Mouse (Mus musculus): ENCODE measurements at regions not wholly inside any gene's neighbourhood (a gene's known extent, or its start where the extent isn't known, plus 50 kb on each side); places are given as distances from the start of the nearest gene placed in this dataset.

DNA sequence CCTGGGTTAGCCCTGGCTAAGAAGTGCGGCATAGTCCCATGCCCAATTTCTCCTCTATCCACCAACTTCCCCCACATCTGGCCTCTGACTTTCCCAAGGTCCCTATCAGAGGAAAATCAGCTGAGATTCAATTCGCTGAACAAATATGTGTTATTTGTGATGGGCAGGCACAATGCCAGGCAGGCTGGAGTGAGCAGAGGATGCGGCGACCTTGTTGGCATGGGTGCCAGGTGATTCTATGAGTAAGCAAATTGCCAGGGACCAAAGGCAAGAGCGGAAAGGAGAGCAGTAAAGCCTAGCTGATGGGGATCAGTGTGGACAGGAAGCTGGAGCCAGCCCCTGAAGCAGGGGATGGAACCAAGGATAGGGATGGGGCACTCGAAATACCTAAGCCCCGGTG lies 196.9 kb upstream of the Ppargc1a start:
- DNase-seq (ENCODE audit: low spot score in 2 of 2), result no peak

DNA sequence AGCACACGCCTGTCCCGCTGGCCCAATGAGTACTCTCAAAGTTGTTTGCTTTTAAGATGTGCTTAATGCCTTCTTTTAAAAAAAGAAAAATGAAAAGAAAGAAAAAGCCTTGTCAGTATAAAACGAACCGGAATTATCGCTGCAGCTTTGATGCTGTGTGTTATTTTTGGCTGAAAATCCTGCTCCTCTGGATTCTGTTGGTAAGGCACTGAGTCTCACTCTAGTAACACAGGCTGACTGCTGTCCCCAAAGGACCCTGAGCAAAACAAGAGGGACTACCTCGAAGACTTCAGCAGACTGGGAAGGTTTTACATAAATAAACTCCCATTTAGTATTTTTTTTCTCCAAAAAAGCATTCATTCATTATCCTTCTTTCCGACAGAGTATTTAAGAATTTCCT lies 196.1 kb upstream of the Ppargc1a start:
- DNase-seq (ENCODE audit: low spot score in 2 of 2), result no peak

DNA sequence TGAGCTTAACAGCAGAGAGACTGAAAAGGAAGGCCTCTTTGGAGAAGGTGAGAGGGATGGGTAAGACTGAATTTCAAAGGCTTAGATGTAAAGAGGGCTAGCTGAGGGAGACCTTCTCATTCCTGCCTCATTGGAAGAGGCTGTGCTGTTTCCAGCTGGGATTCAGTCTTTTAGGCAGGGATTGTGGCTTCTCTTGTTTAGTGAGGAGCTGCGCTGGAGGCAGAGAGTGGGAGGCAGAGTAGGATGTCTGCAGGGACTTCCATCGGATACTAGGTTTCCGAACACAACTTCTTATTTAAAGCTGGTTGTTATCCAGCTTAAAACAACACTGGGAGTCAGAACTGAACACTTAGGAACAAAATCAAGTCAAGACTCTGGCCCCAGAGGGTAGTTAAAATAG lies 194.8 kb upstream of the Ppargc1a start:
- DNase-seq (ENCODE audit: low spot score in 2 of 2), result no peak

DNA sequence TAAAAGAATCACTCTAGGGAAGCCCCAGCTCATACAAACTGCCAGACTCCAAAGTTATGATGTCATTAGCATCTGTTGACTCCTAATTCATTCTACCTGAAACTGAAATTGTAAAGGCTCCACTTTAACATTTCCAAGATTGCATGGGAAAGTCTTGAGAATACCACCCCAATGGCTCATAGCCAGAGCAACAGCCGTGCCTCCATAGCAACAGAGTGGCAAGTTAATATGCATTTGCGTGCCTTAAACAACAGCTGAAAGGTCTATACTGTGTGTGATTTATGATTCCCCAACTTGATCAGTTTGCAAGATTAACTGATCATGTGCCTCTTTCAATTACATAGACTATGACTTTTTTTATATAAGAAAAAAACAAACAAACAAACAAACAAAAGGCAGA lies 190.8 kb upstream of the Ppargc1a start:
- DNase-seq (ENCODE audit: low spot score in 2 of 2), result peak in 1 of 2 experiments; percentile 17

DNA sequence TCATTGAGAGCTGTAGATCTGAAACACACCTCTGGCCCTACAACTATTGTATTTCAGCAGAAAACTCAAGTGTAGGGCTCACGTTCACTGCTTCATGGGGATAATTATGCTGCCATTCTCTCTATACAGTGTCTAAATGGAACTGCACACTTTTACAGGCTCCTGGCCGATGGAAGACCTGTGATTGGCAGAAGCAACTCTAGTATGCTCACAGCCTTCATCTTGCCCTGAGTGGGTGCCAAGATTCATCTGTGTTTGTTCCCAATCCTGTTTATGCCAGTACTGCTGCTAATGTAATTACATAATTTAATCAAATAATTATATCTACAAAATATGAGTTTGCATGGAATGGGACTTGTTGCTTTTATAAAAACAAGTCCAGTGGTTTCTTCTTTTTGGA lies 190.3 kb upstream of the Ppargc1a start:
- DNase-seq (ENCODE audit: low spot score in 2 of 2), result peak in 1 of 2 experiments; percentile 65

DNA sequence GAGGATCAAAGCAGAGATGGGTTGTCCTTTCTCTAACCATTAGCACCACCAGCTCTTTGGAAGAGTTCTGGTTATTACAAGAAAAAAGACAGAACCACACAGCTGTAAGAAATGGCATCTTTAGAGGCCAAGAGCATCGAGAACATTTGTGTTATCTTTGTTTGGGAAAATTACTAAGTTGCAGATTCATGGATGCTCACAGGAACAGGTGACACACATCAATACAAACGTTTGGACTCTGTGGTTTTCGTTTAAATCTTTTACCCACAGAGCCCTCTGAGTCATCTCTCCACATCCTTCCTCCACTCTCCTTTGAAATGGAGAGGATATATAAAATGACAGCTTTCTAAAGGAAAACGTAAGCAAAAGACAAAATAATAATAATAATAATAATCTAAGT lies 184.5 kb upstream of the Ppargc1a start:
- DNase-seq (ENCODE audit: low spot score in 2 of 2), result no peak

DNA sequence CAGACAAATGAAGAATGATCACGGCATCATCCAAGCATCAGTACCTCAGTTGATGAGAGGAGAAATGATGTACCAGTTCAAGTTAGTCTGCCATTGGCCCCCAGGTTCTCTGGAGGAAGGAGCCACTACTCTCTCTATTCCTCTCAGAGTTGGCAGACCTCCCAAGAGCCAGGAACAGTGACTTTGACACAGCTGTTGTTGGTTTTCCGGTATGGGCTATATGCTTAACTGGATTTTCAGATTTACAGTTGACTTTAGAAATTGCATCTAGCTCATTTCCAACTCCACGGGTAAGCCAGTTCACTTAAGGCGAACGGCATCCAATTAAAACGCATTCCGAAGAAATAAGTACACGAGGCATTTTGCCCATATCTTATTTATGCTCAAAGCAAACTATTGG lies 182.9 kb upstream of the Ppargc1a start:
- no peak for DNase-seq (ENCODE audit: low spot score in 2 of 2)

DNA sequence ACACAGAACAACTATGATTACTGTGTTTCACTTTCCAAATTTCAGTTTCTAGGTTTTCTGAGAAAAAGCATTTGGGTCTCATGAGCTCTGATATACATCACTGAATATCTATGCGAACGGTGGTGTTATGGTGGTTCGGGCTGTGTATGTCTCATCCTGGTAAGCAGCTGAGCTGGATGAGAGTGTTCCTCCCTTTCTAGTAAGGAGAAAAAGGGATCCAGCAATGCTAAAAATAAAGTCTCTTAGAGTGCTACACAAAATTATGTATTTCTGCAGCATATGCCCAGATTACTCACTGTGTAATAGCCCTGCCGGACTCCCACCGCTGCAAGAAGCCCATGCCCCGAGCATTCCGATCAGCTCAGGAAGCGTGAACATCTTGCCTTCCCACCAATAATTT lies 173.4 kb upstream of the Ppargc1a start:
- no peak for DNase-seq (ENCODE audit: low spot score in 2 of 2)

DNA sequence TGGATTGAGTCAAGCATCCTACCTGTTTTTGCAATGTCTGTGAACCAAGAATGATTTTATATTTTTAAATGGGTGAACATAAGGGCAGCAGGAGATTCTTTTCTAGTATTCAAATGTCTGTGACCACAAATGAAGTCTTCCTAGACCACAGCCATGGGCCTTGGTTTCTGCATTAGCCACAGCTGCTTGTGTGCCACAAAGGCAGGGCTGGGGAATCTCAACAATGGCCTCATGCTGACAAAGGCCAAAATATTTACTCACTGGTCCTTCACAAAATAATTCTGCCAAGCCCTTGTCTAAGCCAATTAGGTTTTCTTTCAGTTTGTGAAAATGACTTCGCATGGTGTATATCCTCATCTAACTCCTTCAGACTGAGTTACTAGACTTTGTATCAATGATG lies 162.7 kb upstream of the Ppargc1a start:
- no peak for DNase-seq (ENCODE audit: low spot score in 2 of 2)

DNA sequence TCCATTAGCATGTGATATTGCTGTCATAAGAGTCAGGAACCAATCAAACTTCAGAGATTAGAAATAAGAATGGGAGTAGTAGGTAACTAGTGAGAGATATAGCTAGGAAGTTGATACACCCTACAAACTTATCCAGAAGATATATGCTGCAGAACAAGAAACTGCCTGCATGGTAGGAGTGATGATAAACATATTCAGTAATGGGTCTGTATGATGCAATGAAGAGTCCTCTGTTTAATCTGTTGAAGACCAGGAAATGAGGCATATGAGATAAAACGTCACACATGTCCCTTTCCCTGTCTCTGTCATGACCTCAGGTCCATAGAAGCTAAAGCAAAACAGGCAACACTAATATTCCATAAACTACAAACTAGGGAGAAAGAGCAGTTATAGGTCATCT lies 162.2 kb upstream of the Ppargc1a start:
- DNase-seq (ENCODE audit: low spot score in 2 of 2), result no peak

DNA sequence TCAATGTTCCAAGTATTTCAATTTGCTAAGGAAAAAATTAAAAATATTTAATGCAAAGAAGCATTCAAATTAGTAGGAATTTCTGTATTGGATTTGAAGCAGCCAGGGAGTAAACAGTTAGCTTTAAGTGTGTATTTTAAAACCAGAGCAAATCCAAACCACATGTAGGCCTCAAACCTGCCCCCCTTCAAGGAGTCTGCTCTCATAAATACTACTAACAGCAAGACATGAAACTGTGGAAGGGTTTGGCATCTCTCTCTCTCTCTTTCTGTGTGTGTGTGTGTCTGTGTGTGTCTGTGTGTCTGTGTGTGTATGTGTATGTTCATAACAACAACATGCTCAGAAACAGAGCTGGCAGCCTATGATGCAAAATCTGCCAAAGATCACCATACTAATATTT lies 159.2 kb upstream of the Ppargc1a start:
- DNase-seq (ENCODE audit: low spot score in 2 of 2), result no peak

DNA sequence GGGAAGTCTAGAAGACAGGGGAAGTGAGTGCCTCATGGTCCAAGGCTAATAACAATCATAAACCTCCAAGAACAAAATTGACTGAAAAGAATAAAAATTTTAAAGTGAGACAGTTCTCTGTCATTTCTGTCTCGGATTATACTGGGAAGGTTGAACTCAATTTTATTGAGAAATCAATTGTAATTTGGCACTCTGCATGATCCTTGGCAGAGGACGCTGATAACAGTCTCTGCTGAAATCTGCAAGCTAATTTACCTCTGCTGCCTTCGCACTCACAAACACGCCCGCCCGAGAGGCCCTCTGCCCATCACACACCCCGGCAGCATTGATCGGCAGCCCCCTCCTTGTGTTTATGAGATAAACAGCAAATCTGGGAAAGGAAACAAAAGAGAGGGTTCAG lies 151.4 kb upstream of the Ppargc1a start:
- DNase-seq (ENCODE audit: low spot score in 2 of 2), result no peak

DNA sequence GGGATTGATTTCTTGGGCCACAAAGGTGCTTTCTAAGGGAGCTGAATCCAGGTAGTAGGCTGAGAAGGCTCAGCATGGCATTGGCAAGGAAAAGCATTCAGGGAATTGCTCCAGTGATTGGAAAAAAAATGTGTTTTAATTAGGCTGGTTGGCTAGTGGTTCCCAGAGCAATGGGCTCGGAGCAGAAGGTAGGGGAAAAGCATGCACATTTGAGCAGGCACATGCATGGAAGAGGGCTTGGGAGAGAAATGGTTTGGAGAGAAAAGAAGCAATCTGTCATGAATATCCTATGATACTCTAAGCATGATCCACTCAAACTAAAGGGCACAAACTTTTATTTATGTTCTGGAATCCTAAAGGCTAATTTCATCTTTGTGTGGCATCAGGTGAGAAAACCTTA lies 150.9 kb upstream of the Ppargc1a start:
- no peak for DNase-seq (ENCODE audit: low spot score in 2 of 2)

DNA sequence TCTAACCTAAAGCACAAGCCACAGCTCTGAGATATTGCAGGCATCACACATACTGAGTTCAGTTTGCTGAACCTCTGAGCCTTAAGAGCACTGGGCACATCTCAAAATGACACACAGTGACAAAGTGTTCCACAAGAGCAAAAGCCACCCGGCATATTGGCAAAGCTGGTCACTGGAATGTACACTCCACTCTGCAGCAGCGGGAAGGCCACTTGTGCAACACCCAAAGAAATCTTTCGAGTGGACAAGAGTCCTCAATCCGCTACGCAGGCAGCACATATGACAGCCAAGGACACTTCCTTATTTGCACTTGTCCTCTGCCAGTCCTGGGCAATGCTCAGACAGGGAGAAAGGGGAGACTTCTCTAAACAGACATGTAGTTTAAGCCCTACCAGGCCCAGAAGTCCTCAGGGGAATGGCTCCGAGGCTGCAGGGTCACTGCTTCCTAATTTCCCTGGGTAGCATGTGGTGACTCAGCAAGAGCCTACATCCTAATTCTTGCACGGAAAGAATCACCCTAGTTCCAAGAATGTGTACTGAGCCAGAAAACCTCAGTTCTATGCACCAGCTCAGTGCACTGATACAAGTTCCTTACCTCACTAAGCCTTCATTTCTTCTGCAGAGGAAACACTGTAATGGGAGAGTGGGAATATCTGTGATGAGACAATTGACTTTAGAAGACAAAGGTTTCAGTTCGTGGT lies 144.5 kb upstream of the Ppargc1a start:
- DNase-seq (ENCODE audit: low spot score in 2 of 2), result no peak

DNA sequence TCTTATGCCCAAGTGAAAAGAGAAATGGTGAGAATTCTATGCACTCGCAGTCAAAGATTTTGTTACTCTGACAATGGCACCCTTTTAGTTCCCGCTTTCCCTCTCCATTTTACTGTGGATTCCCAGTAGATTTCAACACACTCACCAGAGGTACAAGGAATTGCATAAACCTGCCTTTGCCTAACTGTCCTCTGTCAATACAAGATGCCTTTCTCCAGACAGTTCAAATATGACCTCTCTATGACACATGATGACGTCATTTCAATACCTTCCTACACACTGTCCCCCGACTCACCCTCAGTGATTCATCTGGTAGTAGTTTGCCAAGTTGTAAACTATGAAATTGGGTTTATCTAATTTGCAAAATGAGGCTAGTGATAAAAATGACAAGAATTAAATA lies 143.1 kb upstream of the Ppargc1a start:
- no peak for DNase-seq (ENCODE audit: low spot score in 2 of 2)

DNA sequence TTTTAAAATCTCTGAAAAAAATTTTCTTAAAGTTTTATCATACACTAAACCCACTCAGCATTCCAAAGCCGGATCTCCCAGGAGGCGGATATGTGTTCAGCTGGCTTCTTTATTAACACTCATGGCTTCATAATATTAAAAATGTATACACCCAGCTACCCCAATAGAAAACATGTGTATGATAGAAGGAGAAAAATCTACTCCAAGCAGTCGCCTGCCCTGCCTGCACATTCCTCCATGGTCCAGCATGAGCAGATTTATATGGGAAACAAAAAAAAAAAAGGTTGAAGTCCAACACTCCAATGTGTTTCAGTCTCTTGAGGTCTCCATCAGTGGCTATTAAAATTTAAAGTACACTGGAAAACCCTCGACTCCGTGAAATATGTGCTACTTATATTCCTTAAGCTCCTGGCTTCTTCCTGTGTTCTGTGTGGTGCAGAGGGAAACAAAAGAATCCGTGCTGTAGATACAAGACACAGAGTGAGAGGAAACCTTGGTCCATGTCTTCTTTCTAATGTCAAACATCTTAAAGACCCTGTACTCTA lies 142.0 kb upstream of the Ppargc1a start:
- no peak for DNase-seq (ENCODE audit: low spot score in 2 of 2)

DNA sequence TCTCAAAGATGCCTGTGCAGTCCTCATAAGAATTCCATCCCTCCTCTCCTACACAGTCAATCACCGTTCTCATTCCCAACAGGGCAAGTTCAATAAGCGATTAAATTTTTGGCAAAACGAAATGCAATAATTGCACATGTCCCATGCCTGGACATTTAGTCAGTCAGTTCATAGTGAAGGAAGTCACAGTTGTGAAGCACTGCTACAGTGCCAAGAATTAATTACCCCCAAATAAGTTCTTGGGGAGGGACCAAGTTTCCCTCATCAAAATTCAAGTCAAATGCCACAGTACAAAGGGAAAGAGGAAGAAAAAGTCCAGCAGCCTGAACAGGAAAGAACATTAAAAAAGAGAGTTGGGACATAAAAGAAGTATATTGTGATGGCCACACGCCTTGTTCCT lies 112.4 kb upstream of the Ppargc1a start:
- peak in 1 of 2 experiments; percentile 33 for DNase-seq (ENCODE audit: low spot score in 2 of 2)

DNA sequence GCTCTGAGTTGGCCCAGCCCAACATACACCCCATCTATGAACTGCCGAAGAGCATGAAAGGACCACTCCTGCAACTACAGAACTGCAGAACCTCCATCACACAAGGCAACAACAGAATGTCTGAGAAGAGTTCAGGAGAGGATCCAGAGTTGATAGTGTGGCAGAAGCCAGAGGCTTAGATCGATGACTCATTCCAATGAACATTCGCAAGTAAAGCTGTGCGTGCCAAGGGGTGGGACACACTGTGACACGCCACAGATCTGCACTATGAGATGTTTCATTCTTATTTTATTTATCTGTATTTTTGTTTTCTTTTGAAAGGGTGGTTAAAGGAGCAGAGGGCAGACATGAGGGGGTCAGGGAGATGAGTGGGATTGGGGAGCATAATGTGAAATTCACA lies 103.7 kb upstream of the Ppargc1a start:
- DNase-seq (ENCODE audit: low spot score in 2 of 2), result peak in 1 of 2 experiments; percentile 32

DNA sequence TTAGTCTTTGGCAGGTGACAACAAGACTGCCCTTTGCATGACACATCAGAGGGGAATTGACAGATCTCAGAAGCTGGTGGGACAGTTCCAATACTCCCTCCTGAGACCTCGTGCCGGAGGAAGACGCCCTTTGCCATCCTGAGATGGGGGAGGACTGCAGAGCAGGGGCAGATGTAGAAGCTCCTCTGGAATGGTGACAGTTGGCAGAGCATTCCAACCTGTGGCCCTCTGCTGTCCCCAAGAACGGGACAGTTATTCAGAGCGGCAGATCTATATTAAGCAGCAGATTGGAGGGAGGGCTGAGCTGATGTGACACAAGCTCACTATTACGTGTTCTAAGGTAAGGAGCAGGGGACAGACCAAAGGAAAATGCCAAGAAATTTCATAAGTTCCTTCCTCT lies 97.7 kb upstream of the Ppargc1a start:
- no peak for DNase-seq (ENCODE audit: low spot score in 2 of 2)

DNA sequence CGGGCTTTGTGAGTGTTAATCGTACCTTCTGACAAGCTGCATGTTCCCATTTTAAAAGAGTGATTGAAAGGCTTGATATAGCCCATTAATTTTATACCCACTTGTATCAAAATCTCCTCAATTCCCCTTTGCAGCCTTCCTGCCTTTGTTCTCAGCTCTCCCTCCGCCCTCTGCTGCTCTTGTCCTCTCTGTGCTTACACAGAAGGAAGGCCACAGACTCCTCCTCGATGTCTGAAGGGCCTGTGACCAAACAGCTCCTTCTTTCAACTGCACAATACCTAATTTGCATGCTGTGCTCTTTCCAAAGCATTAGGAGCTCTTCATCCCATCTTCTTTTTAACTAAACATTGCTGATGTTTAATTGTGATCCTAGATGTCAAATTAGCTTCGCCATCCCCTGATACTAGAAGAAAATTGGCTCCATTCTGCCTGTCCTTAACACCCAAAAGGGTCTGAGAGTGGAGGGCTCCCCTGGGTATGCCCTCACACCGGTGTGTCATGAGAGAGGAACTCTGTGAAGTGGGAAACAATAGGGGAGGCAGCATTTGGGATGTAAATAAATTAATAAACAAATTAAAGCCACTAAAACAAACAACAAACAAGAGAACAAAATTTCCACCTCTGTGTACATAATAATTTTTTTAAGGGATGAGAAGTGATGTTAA lies 90.8 kb upstream of the Ppargc1a start:
- DNase-seq (ENCODE audit: low spot score in 2 of 2), result no peak

DNA sequence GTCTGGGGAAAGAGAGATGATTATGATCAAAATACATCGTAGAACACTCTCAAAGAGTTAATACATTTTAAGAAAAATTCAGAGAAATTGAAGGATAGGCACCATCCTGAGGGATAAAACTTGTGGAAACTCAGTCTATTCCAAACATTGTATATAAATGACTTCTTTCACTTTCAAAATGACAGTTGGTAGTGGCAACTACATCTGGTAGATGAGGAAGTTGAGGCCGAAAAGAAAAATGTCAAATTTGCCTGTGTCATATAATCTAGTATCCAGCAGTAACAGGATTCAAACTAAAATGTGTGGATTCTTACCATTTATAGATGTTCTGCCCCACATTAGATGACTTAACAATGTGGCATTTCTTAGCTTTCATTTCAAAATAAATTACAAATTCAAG lies 86.0 kb upstream of the Ppargc1a start:
- DNase-seq (ENCODE audit: low spot score in 2 of 2), result no peak

DNA sequence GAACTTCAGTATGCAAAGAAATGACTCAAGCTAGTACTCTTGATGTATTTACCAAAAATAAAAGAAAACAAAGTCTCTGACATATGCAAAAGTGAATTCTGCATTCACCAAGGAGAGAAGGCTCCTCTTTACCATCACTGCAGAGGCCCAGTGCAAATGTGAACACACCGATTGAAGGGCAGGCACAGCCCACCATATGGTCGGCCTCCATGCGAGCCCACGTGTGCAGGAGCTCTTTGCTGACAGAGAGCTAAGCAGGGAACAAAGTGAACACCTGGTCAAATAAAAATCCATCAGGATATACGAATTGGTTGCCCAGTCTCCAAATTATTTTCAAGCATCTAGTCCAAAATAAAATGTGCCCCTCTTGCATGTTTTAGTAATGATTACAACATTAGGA lies 56.9 kb upstream of the Ppargc1a start:
- DNase-seq (ENCODE audit: low spot score in 2 of 2), result no peak
